Mouse (Mus musculus) embryonic fibroblast, embryonic 13.5 days (primary cell): ENCODE measurements around the gene Strip2.

ENCODE experiments used
- CTCF ChIP-seq: IDR thresholded peaks from 2 replicates; pipeline ENCODE4 v1.5.1; 2011; ENCODE audit warnings: mild to moderate bottlenecking, control low read depth, low read length, moderate library complexity, borderline replicate concordance; ENCODE audit not compliant: insufficient read depth
- POLR2A ChIP-seq: IDR thresholded peaks from 2 replicates; pipeline ENCODE4 v1.6.1; 2011; ENCODE audit warnings: low read depth, mild to moderate bottlenecking, control low read depth, low read length, moderate library complexity

DNA sequence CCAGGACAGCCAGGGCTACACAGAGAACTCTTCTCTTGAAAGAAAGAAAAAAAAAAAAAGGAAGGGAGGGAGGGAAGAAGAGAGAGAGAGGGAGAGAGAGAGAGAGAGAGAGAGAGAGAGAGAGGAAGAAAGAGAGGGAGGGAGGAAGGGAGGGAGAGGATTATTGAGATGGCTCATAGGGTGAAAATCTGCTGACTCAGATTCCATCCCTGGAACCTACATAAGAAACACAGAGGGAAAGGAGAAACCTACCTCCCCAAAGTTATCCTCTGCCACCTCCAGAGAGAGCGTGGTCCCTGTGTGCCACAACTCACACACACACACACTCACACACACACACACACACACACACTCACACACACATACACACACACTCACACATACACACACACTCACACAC lies 89.0 kb downstream of the Strip2 start:
- TF ChIP-seq CTCF: no peak
- TF ChIP-seq POLR2A: no peak
